ENCODE assay signal across 8 mouse cellular contexts in genomic region chr7:60003006-60003865, GRCm38 (mm10). TPM values are rescaled to one million over a fixed set of nuclear protein-coding genes. Genes with fewer than 3 reads are reported as not detected.
DNase-seq lines count a peak whose midpoint lies in the region; ATAC-seq and TF ChIP-seq lines count a peak whose summit lies in the region.

No protein-coding gene starts in this region.

- no peaks in the 10 kb centered on the region for H3K27me3 ChIP-seq in G1E (ENCODE audit: insufficient read depth, low read length)
- no peaks in the 10 kb centered on the region for H3K27me3 ChIP-seq in forebrain, embryonic 16.5 days (replicated peaks; ENCODE audit: control insufficient read depth, insufficient read depth, low read length)
- H3K27me3 ChIP-seq in kidney, embryonic 16.5 days (ENCODE audit: insufficient read depth, low read length): no peaks in the 10 kb centered on the region
- H3K27me3 ChIP-seq in liver, embryonic 11.5 days (replicated peaks; ENCODE audit: control insufficient read depth, insufficient read depth, low read length): no peaks in the 10 kb centered on the region

- no peak for TF ChIP-seq CTCF in G1E (IDR thresholded peaks at IDR 0.05; ENCODE audit: low read depth, low read length)

- peak overlapping the region; percentile 41 for H3K4me2 ChIP-seq in forebrain, embryonic 16.5 days (ENCODE audit: low read length)
- peak overlapping the region; percentile 54 for H3K4me2 ChIP-seq in kidney, embryonic 16.5 days (replicated peaks; ENCODE audit: low read depth, low read length)
- H3K4me2 ChIP-seq in liver, embryonic 11.5 days: peak overlapping the region; percentile 66

- H3K9me3 ChIP-seq in G1E (replicated peaks): peaks cover 8% of the 10 kb centered on the region
- no peaks in the 10 kb centered on the region for H3K9me3 ChIP-seq in forebrain, embryonic 16.5 days (ENCODE audit: control insufficient read depth, low read length)
- peaks cover 19% of the 10 kb centered on the region for H3K9me3 ChIP-seq in kidney, embryonic 16.5 days (ENCODE audit: low read length)
- H3K9me3 ChIP-seq in liver, embryonic 11.5 days (ENCODE audit: control insufficient read depth, low read length): peaks cover 6% of the 10 kb centered on the region

- H3K9ac ChIP-seq in forebrain, embryonic 16.5 days (replicated peaks; ENCODE audit: low read depth, low read length): peak overlapping the region; percentile 62
- no peak overlapping the region for H3K9ac ChIP-seq in kidney, embryonic 16.5 days (replicated peaks; ENCODE audit: low read length)
- H3K9ac ChIP-seq in liver, embryonic 11.5 days (ENCODE audit: low read depth, low read length): peak overlapping the region; percentile 71

- no peaks in the 10 kb centered on the region for H3K36me3 ChIP-seq in G1E (replicated peaks)
- no peaks in the 10 kb centered on the region for H3K36me3 ChIP-seq in forebrain, embryonic 16.5 days (ENCODE audit: control insufficient read depth, insufficient read depth)
- H3K36me3 ChIP-seq in kidney, embryonic 16.5 days (ENCODE audit: insufficient read depth, low read length): no peaks in the 10 kb centered on the region
- no peaks in the 10 kb centered on the region for H3K36me3 ChIP-seq in liver, embryonic 11.5 days (ENCODE audit: control insufficient read depth, insufficient read depth, low read length)

- H3K4me3 ChIP-seq in G1E (ENCODE audit: low read depth, low read length): peak overlapping the region; percentile 76
- peak overlapping the region; percentile 48 for H3K4me3 ChIP-seq in forebrain, embryonic 16.5 days (replicated peaks; ENCODE audit: low read length)
- peak overlapping the region; percentile 63 for H3K4me3 ChIP-seq in kidney, embryonic 16.5 days (ENCODE audit: low read length)
- H3K4me3 ChIP-seq in liver, embryonic 11.5 days (ENCODE audit: low read depth, low read length): peak overlapping the region; percentile 63

- peak; percentile 73 for ATAC-seq in G1E (ENCODE audit: extremely low read depth, insufficient number of reproducible peaks, low FRiP score, poor library complexity, severe bottlenecking)
- 0 out of 2 replicates have a peak, but pooled peaks have one; percentile 55 for ATAC-seq in cerebellum, adult (ENCODE audit: insufficient number of reproducible peaks, low FRiP score, low TSS enrichment)
- ATAC-seq in forebrain, embryonic 16.5 days: peak; percentile 79
- no peak for ATAC-seq in kidney, embryonic 16.5 days (ENCODE audit: low FRiP score, low TSS enrichment)
- peak; percentile 68 for ATAC-seq in liver, embryonic 11.5 days (replicated peaks; ENCODE audit: low FRiP score)

- peak overlapping the region; percentile 76 for H3K27ac ChIP-seq in forebrain, embryonic 16.5 days (ENCODE audit: low read length)
- H3K27ac ChIP-seq in kidney, embryonic 16.5 days (ENCODE audit: low read length): no peak overlapping the region
- H3K27ac ChIP-seq in liver, embryonic 11.5 days (ENCODE audit: low read depth, low read length): peak overlapping the region; percentile 38; the same call in 1 of the 2 replicates

- peaks cover 9% of the 10 kb centered on the region for H3K4me1 ChIP-seq in G1E (ENCODE audit: insufficient read depth, low read depth, low read length)
- H3K4me1 ChIP-seq in forebrain, embryonic 16.5 days (replicated peaks; ENCODE audit: control insufficient read depth, insufficient read depth, low read length): no peaks in the 10 kb centered on the region
- no peaks in the 10 kb centered on the region for H3K4me1 ChIP-seq in kidney, embryonic 16.5 days (ENCODE audit: insufficient read depth, low read length)
- H3K4me1 ChIP-seq in liver, embryonic 11.5 days (replicated peaks; ENCODE audit: control insufficient read depth, insufficient read depth, low read length): no peaks in the 10 kb centered on the region; the same call in 1 of the 2 replicates

- WGBS in forebrain, embryonic 16.5 days: 44% methylated on average over 12 of the region's 12 CpGs
- WGBS in kidney, embryonic 16.5 days: 57% methylated on average over 12 of the region's 12 CpGs
- 53% methylated on average over 12 of the region's 12 CpGs for WGBS in liver, embryonic 11.5 days

- intact Hi-C loops in gastrocnemius, postnatal 36 days (cut with DNase I): no loop called here

- DNase-seq in G1E (ENCODE audit: low spot score): peak; percentile 4
- no peak for DNase-seq in liver, embryonic 11.5 days (ENCODE audit: low spot score)
- DNase-seq in right cerebral cortex, postnatal 14 days: peak; percentile 39
- DNase-seq in gastrocnemius, postnatal 36 days: no peak
- no peak for DNase-seq in spleen, postnatal 4 days (ENCODE audit: low spot score in 2 of 2)

RNA-seq across cellular contexts. Expression of gene Snurf, which starts 1.6 kb away (rescaled TPM):
- total RNA-seq in G1E (2014; fragmentation: Nextera tagmentation) (21.1 TPM in 1 of 2 replicates, not detected in the other), G1E (2017) (not detected in 2 replicates)
- not detected in 2 replicates for polyA plus RNA-seq in G1E (2012)
- polyA plus RNA-seq in forebrain, embryonic 16.5 days (2015; fragmentation: Nextera tagmentation; extraction: Ambion mirVana): 368 and 455 TPM in 2 replicates
- 22.4 TPM in 2 replicates for polyA plus RNA-seq in kidney, embryonic 16.5 days (2015; fragmentation: Nextera tagmentation; extraction: Ambion mirVana)
- polyA plus RNA-seq in liver, embryonic 11.5 days (2014; fragmentation: Nextera tagmentation; extraction: Ambion mirVana): 28.3 and 32.7 TPM in 2 replicates
- total RNA-seq in gastrocnemius, postnatal 36 days (2021): 100 to 1,000 TPM; 138 to 163 TPM

RNA-seq across cellular contexts. Expression of gene Gm38393, which starts 1.6 kb away (rescaled TPM):
- 26.7 and 35.4 TPM in 2 replicates for total RNA-seq in G1E (2014; fragmentation: Nextera tagmentation)
- 36.2 and 36.7 TPM in 2 replicates for total RNA-seq in G1E (2017)
- polyA plus RNA-seq in G1E (2012): 57.1 and 59.8 TPM in 2 replicates
- 2.3 and 2.5 TPM in 2 replicates for polyA plus RNA-seq in forebrain, embryonic 16.5 days (2015; fragmentation: Nextera tagmentation; extraction: Ambion mirVana)
- polyA plus RNA-seq in kidney, embryonic 16.5 days (2015; fragmentation: Nextera tagmentation; extraction: Ambion mirVana): 0.24 and 0.37 TPM in 2 replicates
- polyA plus RNA-seq in liver, embryonic 11.5 days (2014; fragmentation: Nextera tagmentation; extraction: Ambion mirVana): 0.39 and 0.53 TPM in 2 replicates
- total RNA-seq in gastrocnemius, postnatal 36 days (2021): 1 to 10 TPM; 2.1 to 3.3 TPM

Comparison
In these comparisons a context has a peak if more than half of its experiments do, and no peak if none do; other contexts are left out.
1. DNase-seq: peak in G1E (single experiment) and right cerebral cortex, postnatal 14 days (single experiment); none in liver, embryonic 11.5 days (single experiment), gastrocnemius, postnatal 36 days (0 of 2) and spleen, postnatal 4 days (0 of 2).
2. RNA of gene Snurf, which starts 1.6 kb away (polyA plus RNA-seq): 368 to 455 TPM in forebrain, embryonic 16.5 days, 28.3 to 32.7 TPM in liver, embryonic 11.5 days and 22.4 TPM in kidney, embryonic 16.5 days; not detected in G1E; every median in the first group is over 10 times any median in the second.
3. RNA of gene Gm38393, which starts 1.6 kb away (polyA plus RNA-seq): 57.1 to 59.8 TPM in G1E; 2.3 to 2.5 TPM in forebrain, embryonic 16.5 days, 0.39 to 0.53 TPM in liver, embryonic 11.5 days and 0.24 to 0.37 TPM in kidney, embryonic 16.5 days; every median in the first group is over 10 times any median in the second.
4. Peak in every context shown above with its lines, with median percentiles within 50 percentile points of each other: H3K4me3 ChIP-seq and H3K4me2 ChIP-seq.